Mouse (Mus musculus) retina, embryonic 14.5 days (tissue): ENCODE measurements at regions not wholly inside any gene's neighbourhood (a gene's known extent, or its start where the extent isn't known, plus 50 kb on each side); places are given as distances from the start of the nearest gene placed in this dataset.

Experiments used
- DNase-seq: peaks from one replicate; pipeline ENCODE4 v3.0.0-alpha.2; 2015; ENCODE audit warnings: low spot score

DNA sequence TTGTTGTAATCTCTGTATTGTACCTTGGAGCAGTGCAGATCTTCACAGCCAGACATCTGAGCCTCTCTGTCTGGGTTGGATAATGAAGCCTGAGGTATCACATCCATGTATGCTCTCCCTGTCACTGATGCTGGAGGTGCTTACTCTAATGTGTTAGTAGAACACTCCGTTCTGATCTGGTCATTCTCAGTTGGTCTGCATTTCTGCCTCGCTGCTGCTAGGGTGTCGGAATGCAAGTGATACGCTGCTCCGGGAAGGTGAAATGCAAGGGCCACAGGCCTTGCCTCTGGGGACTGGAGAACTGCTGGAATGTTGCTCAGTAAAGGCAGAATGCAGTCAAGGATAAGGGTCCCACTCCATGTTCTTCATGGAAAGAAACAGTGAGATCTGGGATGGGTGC, 67.1 kb upstream of the Gm6993 start:
- no peak for DNase-seq

DNA sequence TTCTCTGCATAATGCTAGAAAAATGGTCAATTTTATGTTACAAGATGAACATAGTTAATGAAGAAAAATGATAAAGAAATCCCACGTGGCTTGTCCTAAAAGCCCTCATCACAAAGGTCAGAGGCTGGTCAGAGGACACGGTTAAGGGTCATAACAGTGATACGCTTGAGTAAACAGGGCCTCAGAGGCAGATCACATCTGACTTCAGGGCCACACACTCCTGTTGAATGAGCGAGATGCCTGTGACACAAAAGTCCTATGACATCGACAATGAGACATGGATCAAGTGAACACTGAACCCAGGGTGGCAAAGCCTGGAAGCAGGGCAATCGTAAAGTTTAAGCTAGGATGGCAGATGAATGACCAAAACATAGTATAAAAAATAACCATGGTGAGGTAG, 61.0 kb upstream of the Gm6993 start:
- DNase-seq: no peak

DNA sequence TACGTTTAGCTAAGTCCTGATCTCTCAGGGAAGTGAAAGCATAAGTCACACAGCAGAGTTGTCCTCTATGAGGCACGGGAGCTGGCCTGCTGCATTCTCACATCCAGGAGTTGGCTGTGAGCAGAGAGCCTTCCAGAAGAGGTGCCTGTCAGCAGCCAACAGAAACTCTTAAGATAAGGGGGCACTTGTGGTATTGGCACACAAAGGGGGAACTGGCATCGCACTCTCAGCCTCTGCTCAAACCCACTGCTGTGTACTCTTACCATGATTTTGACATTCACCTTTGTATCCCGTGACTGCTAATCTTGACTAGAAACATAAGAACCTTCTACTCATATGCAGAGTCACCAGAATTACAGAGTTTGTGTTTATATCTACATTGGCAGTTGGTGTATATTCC, 56.9 kb upstream of the Gm6993 start:
- DNase-seq: no peak

DNA sequence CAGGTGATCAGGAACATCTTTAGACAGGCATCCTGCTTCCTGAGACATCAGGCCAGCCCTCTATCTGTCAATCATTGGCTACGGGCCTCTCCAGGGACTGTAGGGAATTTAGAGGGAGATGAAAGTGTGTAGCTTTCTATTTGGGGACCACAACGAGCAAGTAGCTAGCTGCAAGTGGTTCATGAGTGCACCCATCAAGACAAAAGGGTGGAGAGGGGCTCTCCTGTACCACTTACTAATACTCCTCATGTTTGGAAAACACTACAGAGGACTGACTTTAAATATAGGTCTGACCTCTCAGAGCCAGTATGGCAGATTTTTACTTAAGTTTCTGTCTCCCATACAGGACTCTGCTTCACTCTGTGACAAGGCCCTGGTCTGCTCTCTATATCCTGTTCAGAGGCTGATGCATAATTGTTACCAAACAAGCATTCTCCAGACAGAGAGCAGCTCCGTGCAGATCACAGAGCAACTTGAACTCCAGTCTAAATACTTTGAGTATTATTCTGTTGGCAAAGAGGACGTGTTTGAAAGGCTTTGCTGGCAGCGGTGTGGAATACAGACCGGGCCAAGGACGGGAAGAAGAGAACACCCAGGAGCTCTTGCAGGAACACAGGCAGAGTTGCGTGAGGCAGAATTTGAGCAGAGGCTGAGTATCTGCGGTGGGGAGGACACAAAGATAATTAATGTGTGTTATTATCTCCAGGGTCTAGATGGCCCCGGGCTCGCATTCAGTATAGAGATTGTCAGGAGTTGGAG, 56.2 kb upstream of the Gm6993 start:
- no peak for DNase-seq

GRCm38 (mm10) chr12:31185177-31185932, 55.2 kb upstream of the Gm6993 start:
- DNase-seq: no peak

GRCm38 (mm10) chr12:31185933-31186845, 54.4 kb upstream of the Gm6993 start:
- no peak for DNase-seq

GRCm38 (mm10) chr12:31188011-31188576, 52.5 kb upstream of the Gm6993 start:
- no peak for DNase-seq

GRCm38 (mm10) chr12:31190265-31190664, 50.3 kb upstream of the Gm6993 start:
- no peak for DNase-seq
